Mouse (Mus musculus): ENCODE results near the gene Olfr1513.
"Not testable (repeated sequence)": the region's sequence is repeated elsewhere in the genome, so short reads cannot be mapped to it uniquely, and the experiment has no call there.

Olfr1513 gene

DNA sequence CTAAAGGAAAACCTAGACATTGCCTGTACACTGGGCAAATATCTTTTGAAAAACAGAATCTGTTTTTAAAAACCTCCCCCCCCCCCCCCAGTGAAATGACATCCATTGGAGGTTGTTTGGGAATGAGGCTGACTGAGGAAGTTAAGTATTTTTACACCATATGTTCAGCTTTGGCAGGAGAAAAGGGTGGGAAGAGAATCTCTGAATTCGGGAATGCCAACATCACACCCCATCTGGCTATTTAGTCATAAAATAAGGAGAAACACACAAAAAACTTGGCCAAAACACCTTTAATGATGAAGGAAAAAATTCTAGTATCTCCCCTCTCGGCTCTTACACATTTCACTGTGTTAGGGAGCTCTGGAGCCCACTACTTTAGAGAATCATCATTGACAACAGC is 45.3 kb downstream of the Olfr1513 start:
- no peak for DNase-seq (ENCODE audit: low read depth, low spot score)

DNA sequence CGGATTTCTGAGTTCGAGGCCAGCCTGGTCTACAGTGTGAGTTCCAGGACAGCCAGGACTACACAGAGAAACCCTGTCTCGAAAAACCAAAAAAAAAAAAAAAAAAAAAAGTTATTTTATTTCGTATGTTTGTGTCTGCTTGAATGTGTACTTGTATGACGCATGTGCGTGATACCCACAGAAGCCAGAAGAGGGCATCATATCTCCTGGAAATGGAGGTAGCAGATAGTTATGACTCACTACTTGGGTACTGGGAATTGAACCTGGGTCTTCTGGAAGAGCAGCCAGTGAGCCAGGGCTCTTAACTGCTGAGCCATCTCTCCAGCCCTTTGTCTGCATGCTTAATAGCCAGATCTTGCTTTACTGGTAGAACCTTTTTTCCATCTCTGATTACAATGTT is 45.9 kb downstream of the Olfr1513 start:
- peak; percentile 66 for DNase-seq (ENCODE audit: low read depth, low spot score)

- DNase-seq (ENCODE audit: low read depth, low spot score): peak; percentile 17
Observed at GRCm38 (mm10) chr14:52306100-52306499, 50.1 kb downstream of the Olfr1513 start.

- peak; percentile 100 for DNase-seq (ENCODE audit: low read depth, low spot score)
Observed at GRCm38 (mm10) chr14:52304644-52305271, 51.5 kb downstream of the Olfr1513 start, which contains the start of gene Mettl3. Gene Mettl3, minus strand, starts transcription at chr14:52305128.

DNA sequence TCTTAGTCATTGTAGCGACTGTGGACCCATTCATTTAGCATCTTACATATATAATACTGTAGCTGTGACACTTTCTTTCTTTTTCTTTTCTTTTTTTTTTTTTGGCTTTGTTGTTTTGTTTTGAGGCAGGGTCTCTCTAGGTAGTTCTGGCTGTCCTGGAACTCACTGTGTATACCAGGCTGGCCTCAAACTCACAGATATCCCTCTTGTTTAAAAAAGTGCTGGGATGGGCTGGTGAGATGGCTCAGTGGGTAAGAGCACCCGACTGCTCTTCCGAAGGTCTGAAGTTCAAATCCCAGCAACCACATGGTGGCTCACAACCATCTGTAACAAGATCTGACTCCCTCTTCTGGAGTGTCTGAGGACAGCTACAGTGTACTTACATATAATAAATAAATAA is 52.7 kb downstream of the Olfr1513 start:
- not testable (repeated sequence) for DNase-seq (ENCODE audit: low read depth, low spot score)
